Mouse (Mus musculus): ENCODE data around the gene Rab12.
"Not testable (repeated sequence)": the region's sequence is repeated elsewhere in the genome, so short reads cannot be mapped to it uniquely, and the experiment has no call there.

Rab12 gene

GRCm38 (mm10) chr17:66519554-66520553, at the start of gene Rab12:
Gene Rab12, minus strand, starts transcription at chr17:66519729.
- peak; percentile 88 for DNase-seq

- no peak for DNase-seq
Observed at GRCm38 (mm10) chr17:66564213-66564612, 44.7 kb upstream of the Rab12 start.

GRCm38 (mm10) chr17:66563551-66563950, 44.0 kb upstream of the Rab12 start:
- DNase-seq = no peak

GRCm38 (mm10) chr17:66561380-66561779, 41.9 kb upstream of the Rab12 start:
- DNase-seq = no peak

- no peak for DNase-seq
Observed at GRCm38 (mm10) chr17:66558404-66559317, 39.1 kb upstream of the Rab12 start.

- DNase-seq = no peak
Observed at GRCm38 (mm10) chr17:66552690-66553089, 33.2 kb upstream of the Rab12 start.

- DNase-seq = no peak
Observed at GRCm38 (mm10) chr17:66550486-66550885, 31.0 kb upstream of the Rab12 start.

GRCm38 (mm10) chr17:66532285-66532684, 12.8 kb upstream of the Rab12 start:
- no peak for DNase-seq

- no peak for DNase-seq
Observed at GRCm38 (mm10) chr17:66523396-66523795, 3.9 kb upstream of the Rab12 start.

GRCm38 (mm10) chr17:66522631-66523030, 3.1 kb upstream of the Rab12 start:
- not testable (repeated sequence) for DNase-seq

- no peak for DNase-seq
Observed at GRCm38 (mm10) chr17:66518877-66519553, 514 bp downstream of the Rab12 start.

GRCm38 (mm10) chr17:66516953-66517352, 2.6 kb downstream of the Rab12 start:
- no peak for DNase-seq

GRCm38 (mm10) chr17:66514288-66514995, 5.1 kb downstream of the Rab12 start:
- DNase-seq = peak; percentile 3

- peak; percentile 12 for DNase-seq
Observed at GRCm38 (mm10) chr17:66512202-66512956, 7.2 kb downstream of the Rab12 start.

GRCm38 (mm10) chr17:66510221-66510683, 9.3 kb downstream of the Rab12 start:
- no peak for DNase-seq

GRCm38 (mm10) chr17:66507049-66507954, 12.2 kb downstream of the Rab12 start:
- peak; percentile 64 for DNase-seq

- no peak for DNase-seq
Observed at GRCm38 (mm10) chr17:66504964-66505363, 14.6 kb downstream of the Rab12 start.

GRCm38 (mm10) chr17:66504248-66504647, 15.3 kb downstream of the Rab12 start:
- no peak for DNase-seq

- no peak for DNase-seq
Observed at GRCm38 (mm10) chr17:66503466-66503865, 16.1 kb downstream of the Rab12 start.

GRCm38 (mm10) chr17:66502865-66503264, 16.7 kb downstream of the Rab12 start:
- no peak for DNase-seq
